ENCODE assay signal across 11 mouse cellular contexts in the genomic region with DNA sequence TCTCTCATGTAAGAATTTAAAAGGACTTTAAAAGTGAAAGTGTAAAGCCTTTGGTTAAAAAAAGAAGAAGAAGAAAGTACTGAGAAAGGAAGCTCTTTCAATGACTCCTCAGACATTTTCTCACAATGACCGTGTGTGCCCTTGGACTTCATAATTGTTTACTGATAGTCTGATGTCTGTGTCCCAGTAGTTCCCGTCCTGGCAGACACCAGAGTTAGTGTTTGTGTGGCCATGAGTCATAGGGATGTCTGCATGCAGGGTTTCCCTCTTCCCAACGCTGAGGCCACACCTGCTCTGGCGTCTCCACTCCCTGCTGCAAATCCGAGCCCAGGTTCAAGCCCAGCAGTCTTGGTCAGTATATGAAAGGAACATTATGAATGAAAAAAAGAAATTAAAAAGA. TPM values are rescaled to one million over a fixed set of nuclear protein-coding genes. Genes with fewer than 3 reads are reported as not detected.
A peak's percentile ranks its signal among the peaks of the same experiment; 100 is the strongest.
DNase-seq lines count a peak whose midpoint lies in the region; ATAC-seq lines count a peak whose summit lies in the region.
"Had no signal": no experiment of that assay in that cellular context is flagged by ENCODE, and none has a peak within 500 bp of the region (broad histone marks: within the 10 kb centered on the region; RNA-seq: fewer than 3 reads in every experiment).

No protein-coding gene starts in this region.

- H3K9me3 ChIP-seq in heart, embryonic 12.5 days (replicated peaks) = no peaks in the 10 kb centered on the region
- H3K9me3 ChIP-seq: embryonic facial prominence, embryonic 13.5 days; limb, embryonic 10.5 days had no signal

- peaks cover 8% of the 10 kb centered on the region; the same call in 1 of the 2 replicates for H3K4me1 ChIP-seq in heart, embryonic 12.5 days (replicated peaks)
- H3K4me1 ChIP-seq: embryonic facial prominence, embryonic 13.5 days; limb, embryonic 10.5 days had no signal

- intact Hi-C loops in left cerebral cortex, postnatal 14 days (cut with DNase I) = no loop called here

- H3K9ac ChIP-seq in heart, embryonic 12.5 days = no peak overlapping the region
- H3K9ac ChIP-seq: embryonic facial prominence, embryonic 13.5 days had no signal

- H3K27ac ChIP-seq in heart, embryonic 12.5 days (ENCODE audit: poor library complexity, severe bottlenecking) = no peak overlapping the region
- H3K27ac ChIP-seq: embryonic facial prominence, embryonic 13.5 days; limb, embryonic 10.5 days had no signal

- H3K4me2 ChIP-seq in heart, embryonic 12.5 days = peak overlapping the region; percentile 13; the same call in 1 of the 2 replicates
- H3K4me2 ChIP-seq: embryonic facial prominence, embryonic 13.5 days had no signal

- no peak overlapping the region for H3K4me3 ChIP-seq in heart, embryonic 12.5 days
- H3K4me3 ChIP-seq: embryonic facial prominence, embryonic 13.5 days; limb, embryonic 10.5 days had no signal

- peak; percentile 26 for DNase-seq in kidney, adult 18-20 months
- no peak for DNase-seq in kidney, postnatal 25 days
- peak; percentile 74 for DNase-seq in MN1 (ENCODE audit: low spot score)
- DNase-seq in lung, postnatal 36 days = peak; percentile 71
- DNase-seq in spleen, postnatal 36 days (ENCODE audit: low spot score in 2 of 2) = no peak
- no peak for DNase-seq in left cerebral cortex, postnatal 14 days (ENCODE audit: low spot score in 2 of 2)
- DNase-seq in layer of hippocampus, adult 8-10 months (ENCODE audit: low spot score in 2 of 2) = no peak

- 35% methylated on average over 5 of the region's 5 CpGs for WGBS in heart, embryonic 12.5 days

- no peaks in the 10 kb centered on the region for H3K36me3 ChIP-seq in heart, embryonic 12.5 days
- H3K36me3 ChIP-seq: embryonic facial prominence, embryonic 13.5 days; limb, embryonic 10.5 days had no signal

- no peak for ATAC-seq in heart, embryonic 12.5 days (ENCODE audit: insufficient number of reproducible peaks, low FRiP score)

- H3K27me3 ChIP-seq in heart, embryonic 12.5 days (replicated peaks) = no peaks in the 10 kb centered on the region
- H3K27me3 ChIP-seq: embryonic facial prominence, embryonic 13.5 days had no signal

RNA-seq across cellular contexts. Expression of a gene that starts 29.0 kb away (rescaled TPM):
- 54.1 and 58.0 TPM in 2 replicates for polyA plus RNA-seq in heart, embryonic 12.5 days (2016; fragmentation: Nextera tagmentation; extraction: Ambion mirVana)
- 10 to 100 TPM; 63.0 to 70.3 TPM for total RNA-seq in left cerebral cortex, postnatal 14 days (2021)
- total RNA-seq in layer of hippocampus, adult 8-10 months (2022) = 10 to 100 TPM; 62.4 to 73.5 (median 71.6) TPM

RNA-seq across cellular contexts. Expression of a gene that starts 29.1 kb away (rescaled TPM):
- not detected in 2 replicates for polyA plus RNA-seq in heart, embryonic 12.5 days (2016; fragmentation: Nextera tagmentation; extraction: Ambion mirVana)
- total RNA-seq in left cerebral cortex, postnatal 14 days (2021) = not detected
- not detected for total RNA-seq in layer of hippocampus, adult 8-10 months (2022)
- polyA plus RNA-seq: embryonic facial prominence, embryonic 13.5 days; heart, embryonic 16.5 days; limb, embryonic 10.5 days had no signal

Comparison
In these comparisons a context has a peak if more than half of its experiments do, and no peak if none do; other contexts are left out.
1. DNase-seq: peak in kidney, adult 18-20 months (single experiment), MN1 (single experiment) and lung, postnatal 36 days (single experiment); none in kidney, postnatal 25 days (0 of 2), spleen, postnatal 36 days (0 of 2), left cerebral cortex, postnatal 14 days (0 of 2) and layer of hippocampus, adult 8-10 months (0 of 2).